Mouse (Mus musculus) liver, adult 2 months (tissue): ENCODE measurements at regions not wholly inside any gene's neighbourhood (a gene's known extent, or its start where the extent isn't known, plus 50 kb on each side); places are given as distances from the start of the nearest gene placed in this dataset.

ENCODE experiments used
- DNase-seq: peaks from one replicate; pipeline ENCODE4 v3.0.0-alpha.2; 2011; ENCODE audit warnings: low read depth, low spot score; ENCODE audit errors: extremely low read depth
- H3K27ac ChIP-seq: fragments of 200-500 bp; replicated peaks from 2 replicates; pipeline ENCODE4 v1.5.1; 2012; ENCODE audit warnings: low read depth, mild to moderate bottlenecking, control low read depth, inconsistent platforms, low read length; ENCODE audit not compliant: insufficient read depth
- H3K27me3 ChIP-seq: fragments of 200-500 bp; 2 replicates; pipeline ENCODE4 v1.6.1; 2012; ENCODE audit warnings: mild to moderate bottlenecking, moderate library complexity, low read length, inconsistent platforms; ENCODE audit not compliant: control insufficient read depth, insufficient read depth
- H3K36me3 ChIP-seq: fragments of 200-500 bp; 2 replicates; pipeline ENCODE4 v1.6.1; 2012; ENCODE audit warnings: low read length, inconsistent platforms; ENCODE audit not compliant: control insufficient read depth, insufficient read depth
- H3K4me1 ChIP-seq: fragments of 200-500 bp; 2 replicates; pipeline ENCODE4 v1.6.1; 2011; ENCODE audit warnings: low read length; ENCODE audit not compliant: control insufficient read depth, insufficient read depth
- H3K4me3 ChIP-seq: fragments of 200-500 bp; 2 replicates; pipeline ENCODE4 v1.5.1; 2011; ENCODE audit warnings: low read depth, mild to moderate bottlenecking, control low read depth, low read length, moderate library complexity; ENCODE audit not compliant: insufficient read depth
- H3K79me2 ChIP-seq: fragments of 200-500 bp; 2 replicates; pipeline ENCODE4 v1.6.1; 2012; ENCODE audit warnings: inconsistent platforms, mild to moderate bottlenecking, low read length, moderate library complexity; ENCODE audit not compliant: control insufficient read depth, insufficient read depth
- H3K9ac ChIP-seq: fragments of 200-500 bp; 2 replicates; pipeline ENCODE4 v1.6.1; 2012; ENCODE audit warnings: low read depth, mild to moderate bottlenecking, control low read depth, inconsistent platforms, low read length
- CTCF ChIP-seq: fragments of 200-500 bp; IDR thresholded peaks from 2 replicates; pipeline ENCODE4 v1.5.1; 2011; ENCODE audit warnings: low read depth, low read length, control low read depth
- POLR2A ChIP-seq: fragments of 200-500 bp; IDR thresholded peaks from 2 replicates; pipeline ENCODE4 v1.6.1; 2011; ENCODE audit warnings: low read length, control low read depth; ENCODE audit not compliant: insufficient read depth; ENCODE audit errors: extremely low read depth
- WGBS: fragments of 180-500 bp; shearing (Covaris S2); methylation state at CpG from one replicate; pipeline ENCODE4 v1.1.7; 2018; 5-methylcytosine and 5-hydroxymethylcytosine counted together

DNA sequence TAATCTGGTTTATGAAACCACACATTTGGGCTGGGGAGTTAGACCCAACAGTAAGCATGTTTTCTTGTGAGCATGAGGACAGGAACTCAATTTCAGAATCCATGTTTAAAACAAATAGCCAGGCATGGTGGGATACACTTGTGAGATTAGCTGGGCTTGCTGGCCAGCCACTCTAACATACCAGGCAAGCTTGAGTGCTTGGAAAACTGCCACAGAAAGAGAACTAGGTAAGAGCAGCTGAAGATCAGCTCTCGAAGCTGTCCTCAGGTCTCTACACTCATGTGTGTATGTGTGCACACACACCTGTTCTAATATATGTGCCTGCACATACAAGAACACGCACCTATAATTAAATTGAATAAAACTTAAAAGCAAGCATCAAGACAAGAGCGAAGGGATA lies 112.2 kb upstream of the Zc3h12c start:
- H3K27ac ChIP-seq, result no peak overlapping the region
- H3K27me3 ChIP-seq, result no peaks in the 10 kb centered on the region
- H3K36me3 ChIP-seq, result no peaks in the 10 kb centered on the region
- TF ChIP-seq CTCF, result no peak
- TF ChIP-seq POLR2A, result no peak
- no peak for DNase-seq
- no peak overlapping the region for H3K9ac ChIP-seq
- H3K4me3 ChIP-seq, result no peak overlapping the region
- WGBS, result 90% methylated on average over 3 of the region's 3 CpGs
- H3K79me2 ChIP-seq, result no peaks in the 10 kb centered on the region
- no peaks in the 10 kb centered on the region for H3K4me1 ChIP-seq

DNA sequence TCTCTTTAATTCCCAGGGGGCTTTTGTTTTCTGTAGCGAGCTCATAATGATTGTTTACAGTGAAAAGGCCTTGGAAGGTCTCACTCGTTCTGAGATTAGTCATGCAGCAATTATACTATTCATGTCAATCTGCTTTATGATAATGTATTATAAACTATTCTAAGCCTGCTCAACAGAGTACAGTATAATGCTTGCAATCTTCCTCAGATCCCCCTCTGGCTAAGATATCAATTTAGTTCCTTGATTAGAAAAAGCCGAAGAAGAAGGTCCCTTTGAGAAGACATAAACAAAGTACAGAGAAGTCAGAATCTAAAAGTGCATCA lies 110.3 kb upstream of the Zc3h12c start:
- Histone ChIP-seq H3K79me2 (no peaks in the 10 kb centered on the region), H3K27me3 (no peaks in the 10 kb centered on the region), H3K4me3 (no peak overlapping the region), H3K36me3 (no peaks in the 10 kb centered on the region), H3K27ac (no peak overlapping the region), H3K9ac (no peak overlapping the region), H3K4me1 (no peaks in the 10 kb centered on the region)
- no peak for DNase-seq
- TF ChIP-seq CTCF, result no peak
- TF ChIP-seq POLR2A, result no peak
- WGBS, result 52% methylated on average over 3 of the region's 3 CpGs

GRCm38 (mm10) chr9:52277954-52278700 lies 109.8 kb upstream of the Zc3h12c start:
- H3K79me2 ChIP-seq, result no peaks in the 10 kb centered on the region
- no peak for TF ChIP-seq POLR2A
- TF ChIP-seq CTCF, result no peak
- H3K4me1 ChIP-seq, result no peaks in the 10 kb centered on the region
- H3K9ac ChIP-seq, result no peak overlapping the region
- no peak overlapping the region for H3K27ac ChIP-seq
- 75% methylated on average over 14 of the region's 14 CpGs for WGBS
- no peak for DNase-seq
- H3K27me3 ChIP-seq, result no peaks in the 10 kb centered on the region
- no peak overlapping the region for H3K4me3 ChIP-seq
- H3K36me3 ChIP-seq, result no peaks in the 10 kb centered on the region

- 0 out of 2 replicates have a peak, but pooled peaks cover 2% of the 10 kb centered on the region for H3K27me3 ChIP-seq
- H3K4me3 ChIP-seq, result no peak overlapping the region
- 73% methylated on average over 3 of the region's 3 CpGs for WGBS
- no peak for DNase-seq
- H3K79me2 ChIP-seq, result no peaks in the 10 kb centered on the region
- no peak overlapping the region for H3K9ac ChIP-seq
- no peak for TF ChIP-seq CTCF
- TF ChIP-seq POLR2A, result no peak
- H3K4me1 ChIP-seq, result no peaks in the 10 kb centered on the region
- no peaks in the 10 kb centered on the region for H3K36me3 ChIP-seq
- no peak overlapping the region for H3K27ac ChIP-seq
Measured at GRCm38 (mm10) chr9:52273994-52274393, 105.6 kb upstream of the Zc3h12c start.

DNA sequence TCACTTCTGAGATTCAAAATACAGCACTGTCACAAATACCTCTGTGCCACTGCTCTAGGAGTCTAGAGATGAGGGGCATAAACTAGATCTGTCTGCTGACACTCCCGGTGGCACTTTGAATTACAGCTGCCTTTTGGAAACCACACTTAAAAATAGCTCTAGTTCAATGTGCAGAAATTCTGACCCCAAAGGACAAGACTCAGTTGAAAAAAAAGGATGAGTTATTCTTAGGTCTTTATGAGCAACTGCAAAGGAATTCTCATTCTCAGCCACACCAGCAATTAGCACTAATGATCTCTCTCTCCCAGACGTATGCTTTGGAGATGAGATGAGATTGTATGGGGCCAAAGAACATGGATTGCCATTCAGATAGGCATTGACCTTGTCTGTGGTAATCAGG lies 104.3 kb upstream of the Zc3h12c start:
- no peaks in the 10 kb centered on the region for H3K4me1 ChIP-seq
- DNase-seq, result no peak
- no peak overlapping the region for H3K27ac ChIP-seq
- H3K36me3 ChIP-seq, result no peaks in the 10 kb centered on the region
- no peak for TF ChIP-seq POLR2A
- TF ChIP-seq CTCF, result no peak
- H3K4me3 ChIP-seq, result no peak overlapping the region
- H3K9ac ChIP-seq, result no peak overlapping the region
- H3K27me3 ChIP-seq, result 0 out of 2 replicates have a peak, but pooled peaks cover 2% of the 10 kb centered on the region
- no peaks in the 10 kb centered on the region for H3K79me2 ChIP-seq
- WGBS, result 77% methylated on average over 2 of the region's 2 CpGs

GRCm38 (mm10) chr9:52271345-52272116 lies 103.2 kb upstream of the Zc3h12c start:
- Histone ChIP-seq H3K4me3 (no peak overlapping the region), H3K36me3 (no peaks in the 10 kb centered on the region), H3K27ac (no peak overlapping the region), H3K4me1 (no peaks in the 10 kb centered on the region), H3K9ac (no peak overlapping the region), H3K27me3 (0 out of 2 replicates have a peak, but pooled peaks cover 2% of the 10 kb centered on the region), H3K79me2 (no peaks in the 10 kb centered on the region)
- TF ChIP-seq CTCF (no peak), POLR2A (no peak)
- no peak for DNase-seq
- 89% methylated on average over 7 of the region's 7 CpGs for WGBS
